10 mouse cellular contexts compared by ENCODE assay signal in genomic region chr11:113176183-113176582, GRCm38 (mm10).
DNase-seq lines count a peak whose midpoint lies in the region; ATAC-seq and TF ChIP-seq lines count a peak whose summit lies in the region.
"Had no signal": no experiment of that assay in that cellular context is flagged by ENCODE, and none has a peak within 500 bp of the region (broad histone marks: within the 10 kb centered on the region; RNA-seq: fewer than 3 reads in every experiment).

No protein-coding gene starts in this region.

- no peak for ATAC-seq in forebrain, embryonic 16.5 days
- no peak for ATAC-seq in midbrain, embryonic 11.5 days (ENCODE audit: low FRiP score)
- no peak for ATAC-seq in midbrain, embryonic 16.5 days
- no peak for ATAC-seq in forebrain, embryonic 11.5 days (replicated peaks; ENCODE audit: low FRiP score)

- H3K4me2 ChIP-seq in forebrain, embryonic 16.5 days (ENCODE audit: low read length): no peak overlapping the region
- no peak overlapping the region for H3K4me2 ChIP-seq in midbrain, embryonic 11.5 days
- H3K4me2 ChIP-seq in midbrain, embryonic 16.5 days (ENCODE audit: low read length): no peak overlapping the region
- H3K4me2 ChIP-seq in forebrain, embryonic 11.5 days (ENCODE audit: low read depth, low read length, severe bottlenecking): no peak overlapping the region
- H3K4me2 ChIP-seq: lung, embryonic 15.5 days had no signal

- no peak for TF ChIP-seq POLR2A in lung, adult 2 months (IDR thresholded peaks at IDR 0.05; ENCODE audit: borderline replicate concordance, extremely low read depth, low read depth, low read length)

- peak; percentile 48 for DNase-seq in forebrain, embryonic 10.5 days (ENCODE audit: extremely low spot score, low spot score)
- peak; percentile 91 for DNase-seq in midbrain, embryonic 11.5 days (ENCODE audit: low spot score, missing footprints)
- DNase-seq in adrenal gland, postnatal 25 days: peak; percentile 51
- DNase-seq in forebrain, embryonic 11.5 days (ENCODE audit: low spot score): peak; percentile 72
- peak; percentile 25 for DNase-seq in lung, adult 2 months
- DNase-seq in thymus, postnatal 36 days: peak; percentile 26 to 33

- H3K4me1 ChIP-seq in forebrain, embryonic 10.5 days: peaks cover 88% of the 10 kb centered on the region
- peaks cover 54% of the 10 kb centered on the region for H3K4me1 ChIP-seq in forebrain, embryonic 16.5 days (replicated peaks; ENCODE audit: control insufficient read depth, insufficient read depth, low read length)
- H3K4me1 ChIP-seq in midbrain, embryonic 11.5 days (ENCODE audit: control insufficient read depth, insufficient read depth, low read length): peaks cover 15% of the 10 kb centered on the region
- peaks cover 14% of the 10 kb centered on the region for H3K4me1 ChIP-seq in midbrain, embryonic 16.5 days (ENCODE audit: control insufficient read depth, insufficient read depth, low read length)
- peaks cover 23% of the 10 kb centered on the region for H3K4me1 ChIP-seq in forebrain, embryonic 11.5 days (replicated peaks; ENCODE audit: control insufficient read depth, insufficient read depth, low read length)
- peaks cover 3% of the 10 kb centered on the region; the same call in 1 of the 2 replicates for H3K4me1 ChIP-seq in lung, adult 2 months (ENCODE audit: control insufficient read depth, insufficient read depth, low read length)

- H3K27ac ChIP-seq in forebrain, embryonic 10.5 days: peak overlapping the region; percentile 68
- H3K27ac ChIP-seq in forebrain, embryonic 16.5 days (ENCODE audit: low read length): no peak overlapping the region
- H3K27ac ChIP-seq in midbrain, embryonic 11.5 days (ENCODE audit: low read depth, low read length): no peak overlapping the region
- no peak overlapping the region for H3K27ac ChIP-seq in midbrain, embryonic 16.5 days (ENCODE audit: low read length)
- no peak overlapping the region; the same call in 1 of the 2 replicates for H3K27ac ChIP-seq in forebrain, embryonic 11.5 days (ENCODE audit: low read depth, low read length)
- H3K27ac ChIP-seq: lung, embryonic 15.5 days had no signal

- no peak overlapping the region for H3K9ac ChIP-seq in forebrain, embryonic 16.5 days (replicated peaks; ENCODE audit: low read depth, low read length)
- H3K9ac ChIP-seq in midbrain, embryonic 11.5 days (ENCODE audit: low read length): no peak overlapping the region
- no peak overlapping the region for H3K9ac ChIP-seq in midbrain, embryonic 16.5 days (ENCODE audit: low read depth, low read length)
- no peak overlapping the region for H3K9ac ChIP-seq in forebrain, embryonic 11.5 days (ENCODE audit: low read length)
- H3K9ac ChIP-seq: lung, embryonic 15.5 days had no signal

- no peak overlapping the region for H3K4me3 ChIP-seq in forebrain, embryonic 10.5 days
- no peak overlapping the region for H3K4me3 ChIP-seq in forebrain, embryonic 16.5 days (replicated peaks; ENCODE audit: low read length)
- H3K4me3 ChIP-seq in midbrain, embryonic 11.5 days (ENCODE audit: low read depth, low read length): no peak overlapping the region
- no peak overlapping the region for H3K4me3 ChIP-seq in midbrain, embryonic 16.5 days (ENCODE audit: low read depth, low read length)
- H3K4me3 ChIP-seq in forebrain, embryonic 11.5 days (ENCODE audit: low read depth, low read length): no peak overlapping the region
- H3K4me3 ChIP-seq in lung, adult 2 months (replicated peaks; ENCODE audit: extremely low read depth, low read depth, low read length): no peak overlapping the region
- H3K4me3 ChIP-seq: lung, embryonic 15.5 days had no signal

- no peaks in the 10 kb centered on the region for H3K9me3 ChIP-seq in forebrain, embryonic 10.5 days
- no peaks in the 10 kb centered on the region for H3K9me3 ChIP-seq in forebrain, embryonic 16.5 days (ENCODE audit: control insufficient read depth, low read length)
- H3K9me3 ChIP-seq in midbrain, embryonic 11.5 days (ENCODE audit: control insufficient read depth, low read length): no peaks in the 10 kb centered on the region
- H3K9me3 ChIP-seq in midbrain, embryonic 16.5 days (replicated peaks; ENCODE audit: control insufficient read depth, low read length, poor library complexity, severe bottlenecking): no peaks in the 10 kb centered on the region
- H3K9me3 ChIP-seq in forebrain, embryonic 11.5 days (ENCODE audit: control insufficient read depth, low read length): no peaks in the 10 kb centered on the region
- H3K9me3 ChIP-seq: lung, embryonic 15.5 days had no signal

- WGBS in forebrain, embryonic 10.5 days: 29% methylated on average over 7 of the region's 7 CpGs
- 13% methylated on average over 7 of the region's 7 CpGs for WGBS in forebrain, embryonic 16.5 days
- 31% methylated on average over 7 of the region's 7 CpGs for WGBS in midbrain, embryonic 11.5 days
- 18% methylated on average over 7 of the region's 7 CpGs for WGBS in midbrain, embryonic 16.5 days
- 23% methylated on average over 7 of the region's 7 CpGs for WGBS in forebrain, embryonic 11.5 days
- WGBS in lung, adult 2 months: 24% methylated on average over 7 of the region's 7 CpGs

- H3K27me3 ChIP-seq in forebrain, embryonic 10.5 days (ENCODE audit: poor library complexity, severe bottlenecking): peaks cover 14% of the 10 kb centered on the region
- no peaks in the 10 kb centered on the region for H3K27me3 ChIP-seq in forebrain, embryonic 16.5 days (replicated peaks; ENCODE audit: control insufficient read depth, insufficient read depth, low read length)
- H3K27me3 ChIP-seq in midbrain, embryonic 11.5 days (ENCODE audit: control insufficient read depth, insufficient read depth, low read length): peaks cover 11% of the 10 kb centered on the region
- peaks cover 3% of the 10 kb centered on the region; the same call in 1 of the 2 replicates for H3K27me3 ChIP-seq in midbrain, embryonic 16.5 days (ENCODE audit: control insufficient read depth, insufficient read depth, low read depth, low read length)
- no peaks in the 10 kb centered on the region for H3K27me3 ChIP-seq in forebrain, embryonic 11.5 days (ENCODE audit: control insufficient read depth, insufficient read depth, low read length)
- H3K27me3 ChIP-seq: lung, embryonic 15.5 days had no signal

- H3K36me3 ChIP-seq in forebrain, embryonic 10.5 days (replicated peaks): no peaks in the 10 kb centered on the region
- no peaks in the 10 kb centered on the region for H3K36me3 ChIP-seq in forebrain, embryonic 16.5 days (ENCODE audit: control insufficient read depth, insufficient read depth)
- no peaks in the 10 kb centered on the region for H3K36me3 ChIP-seq in midbrain, embryonic 11.5 days (ENCODE audit: control insufficient read depth, insufficient read depth, low read length)
- no peaks in the 10 kb centered on the region for H3K36me3 ChIP-seq in midbrain, embryonic 16.5 days (ENCODE audit: control insufficient read depth, insufficient read depth, low read length)
- H3K36me3 ChIP-seq in forebrain, embryonic 11.5 days (ENCODE audit: control insufficient read depth, insufficient read depth, low read length): no peaks in the 10 kb centered on the region
- H3K36me3 ChIP-seq: G1E; lung, embryonic 15.5 days had no signal

- peak; percentile 58 for TF ChIP-seq CTCF in lung, adult 2 months (IDR thresholded peaks at IDR 0.05; ENCODE audit: insufficient read depth, low read length)

Comparison
In these comparisons a context has a peak if more than half of its experiments do, and no peak if none do; other contexts are left out.
1. DNase-seq: peak in every context shown above with its lines; median percentile 91 in midbrain, embryonic 11.5 days; 72 in forebrain, embryonic 11.5 days; 51 in adrenal gland, postnatal 25 days; 48 in forebrain, embryonic 10.5 days; 30 in thymus, postnatal 36 days; 25 in lung, adult 2 months.